Mouse (Mus musculus) stomach, embryonic 16.5 days (tissue): ENCODE data around the gene Tmem230. TPM values are rescaled to one million over a fixed set of nuclear protein-coding genes. Genes with fewer than 3 reads are reported as not detected.
A peak's percentile ranks its signal among the peaks of the same experiment; 100 is the strongest.
"Not testable (repeated sequence)": the region's sequence is repeated elsewhere in the genome, so short reads cannot be mapped to it uniquely, and the experiment has no call there.

Experiments used
- ATAC-seq: fragments of 200-750 bp; cut with Nextera tagmentation; 2 replicates; pipeline ENCODE4 v1.8.0; 2017; ENCODE audit warnings: moderate number of reproducible peaks, moderate TSS enrichment; ENCODE audit not compliant: insufficient read depth, low FRiP score
- H3K27ac ChIP-seq: fragments of 300-500 bp; sonication (generic); 2 replicates; pipeline ENCODE4 v1.5.1; 2014; ENCODE audit warnings: low read length
- H3K27me3 ChIP-seq: fragments of 300-500 bp; sonication (generic); 2 replicates; pipeline ENCODE4 v1.6.1; 2014; ENCODE audit warnings: low read length, control low read depth, mixed read lengths; ENCODE audit not compliant: control insufficient read depth, insufficient read depth
- H3K36me3 ChIP-seq: fragments of 300-500 bp; sonication (generic); 2 replicates; pipeline ENCODE4 v1.6.1; 2014; ENCODE audit warnings: low read length; ENCODE audit not compliant: control insufficient read depth, insufficient read depth
- H3K4me1 ChIP-seq: fragments of 300-500 bp; sonication (generic); 2 replicates; pipeline ENCODE4 v1.6.1; 2014; ENCODE audit warnings: low read length, control low read depth, mixed read lengths; ENCODE audit not compliant: control insufficient read depth, insufficient read depth
- H3K4me2 ChIP-seq: fragments of 300-500 bp; sonication (generic); 2 replicates; pipeline ENCODE4 v1.6.1; 2014; ENCODE audit warnings: low read depth, low read length, mixed read lengths
- H3K4me3 ChIP-seq: fragments of 300-500 bp; sonication (generic); replicated peaks from 2 replicates; pipeline ENCODE4 v1.5.1; 2014; ENCODE audit warnings: mild to moderate bottlenecking, low read length
- H3K9ac ChIP-seq: fragments of 300-500 bp; sonication (generic); 2 replicates; pipeline ENCODE4 v1.6.1; 2014; ENCODE audit warnings: low read length
- H3K9me3 ChIP-seq: fragments of 300-500 bp; sonication (generic); replicated peaks from 2 replicates; pipeline ENCODE4 v1.6.1; 2016; ENCODE audit warnings: low read length, control low read depth; ENCODE audit not compliant: control insufficient read depth
- WGBS: fragments of 180-500 bp; shearing (Covaris S2); extraction: QIAGEN DNeasy Blood & Tissue Kit; methylation state at CpG from one replicate; pipeline ENCODE4 v1.1.7; 2014; 5-methylcytosine and 5-hydroxymethylcytosine counted together
- polyA plus RNA-seq: library from polyadenylated mRNA; unstranded; fragments of >200 nt; fragmentation: Nextera tagmentation; extraction: Ambion mirVana; gene quantifications from 2 replicates; pipeline ENCODE4 v1.2.1, GENCODE M21; 2015

Tmem230 gene
- polyA plus RNA-seq = 38.2 and 40.6 TPM in 2 replicates

GRCm38 (mm10) chr2:132247539-132248313 lies at the start of gene Tmem230:
Gene Tmem230 (minus strand): TSS chr2:132247807.
- ATAC-seq = peak; percentile 96

GRCm38 (mm10) chr2:132293694-132294450 lies 46.3 kb upstream of the Tmem230 start:
- Histone ChIP-seq H3K27ac (no peak overlapping the region), H3K36me3 (0 out of 2 replicates have a peak, but pooled peaks cover 13% of the 10 kb centered on the region), H3K4me3 (no peak overlapping the region), H3K27me3 (no peaks in the 10 kb centered on the region), H3K4me1 (peaks cover 10% of the 10 kb centered on the region; the same call in 1 of the 2 replicates), H3K4me2 (no peak overlapping the region), H3K9ac (no peak overlapping the region), H3K9me3 (no peaks in the 10 kb centered on the region)
- no peak for ATAC-seq
- 85% methylated on average over 10 of the region's 10 CpGs for WGBS

More at GRCm38 (mm10) chr2:132247539-132248313, at the start of gene Tmem230:
- Histone ChIP-seq H3K4me1 (peaks cover 23% of the 10 kb centered on the region), H3K27ac (peak within 1 kb of the TSS; percentile 85), H3K4me2 (peak within 1 kb of the TSS; percentile 82), H3K36me3 (0 out of 2 replicates have a peak, but pooled peaks cover 7% of the 10 kb centered on the region), H3K27me3 (no peaks in the 10 kb centered on the region), H3K9ac (peak within 1 kb of the TSS; percentile 86), H3K4me3 (peak within 1 kb of the TSS; percentile 67), H3K9me3 (no peaks in the 10 kb centered on the region)
- 5% methylated on average over 50 of the region's 50 CpGs for WGBS

- Histone ChIP-seq H3K27me3 (no peaks in the 10 kb centered on the region), H3K4me1 (peaks cover 10% of the 10 kb centered on the region; the same call in 1 of the 2 replicates), H3K4me3 (no peak overlapping the region), H3K9me3 (no peaks in the 10 kb centered on the region), H3K4me2 (no peak overlapping the region), H3K36me3 (0 out of 2 replicates have a peak, but pooled peaks cover 8% of the 10 kb centered on the region), H3K9ac (no peak overlapping the region), H3K27ac (no peak overlapping the region)
- 40% methylated on average over 4 of the region's 4 CpGs for WGBS
- ATAC-seq = no peak
These were observed 44.5 kb upstream of the Tmem230 start for GRCm38 (mm10) chr2:132292083-132292482.

- H3K36me3 ChIP-seq = 0 out of 2 replicates have a peak, but pooled peaks cover 8% of the 10 kb centered on the region
- H3K9ac ChIP-seq = no peak overlapping the region
- no peak overlapping the region for H3K4me3 ChIP-seq
- H3K9me3 ChIP-seq = no peaks in the 10 kb centered on the region
- 75% methylated on average over 3 of the region's 3 CpGs for WGBS
- no peak for ATAC-seq
- no peak overlapping the region; the same call in 1 of the 2 replicates for H3K27ac ChIP-seq
- H3K27me3 ChIP-seq = no peaks in the 10 kb centered on the region
- peaks cover 10% of the 10 kb centered on the region; the same call in 1 of the 2 replicates for H3K4me1 ChIP-seq
- no peak overlapping the region for H3K4me2 ChIP-seq
These were observed 43.7 kb upstream of the Tmem230 start for GRCm38 (mm10) chr2:132291265-132291664.

- ATAC-seq = no peak
These were observed 43.2 kb upstream of the Tmem230 start for GRCm38 (mm10) chr2:132290808-132291207.

GRCm38 (mm10) chr2:132289213-132289612 lies 41.6 kb upstream of the Tmem230 start:
- H3K4me2 ChIP-seq, H3K9ac ChIP-seq, H3K27me3 ChIP-seq, H3K4me3 ChIP-seq, H3K9me3 ChIP-seq, H3K27ac ChIP-seq, H3K36me3 ChIP-seq, ATAC-seq: not testable (repeated sequence)
- 61% methylated on average over 5 of the region's 7 CpGs for WGBS
- H3K4me1 ChIP-seq = peaks cover 19% of the 10 kb centered on the region

More at GRCm38 (mm10) chr2:132290808-132291207, 43.2 kb upstream of the Tmem230 start:
- Histone ChIP-seq H3K36me3 (0 out of 2 replicates have a peak, but pooled peaks cover 8% of the 10 kb centered on the region), H3K4me2 (no peak overlapping the region), H3K4me1 (peaks cover 10% of the 10 kb centered on the region; the same call in 1 of the 2 replicates), H3K4me3 (no peak overlapping the region), H3K27me3 (no peaks in the 10 kb centered on the region), H3K9ac (no peak overlapping the region), H3K9me3 (no peaks in the 10 kb centered on the region), H3K27ac (no peak overlapping the region; the same call in 1 of the 2 replicates)
- WGBS = 74% methylated on average over 6 of the region's 6 CpGs

GRCm38 (mm10) chr2:132286376-132287076 lies 38.9 kb upstream of the Tmem230 start:
- peaks cover 35% of the 10 kb centered on the region for H3K4me1 ChIP-seq
- no peaks in the 10 kb centered on the region for H3K36me3 ChIP-seq
- H3K4me3 ChIP-seq = no peak overlapping the region
- H3K4me2 ChIP-seq = no peak overlapping the region
- WGBS = 80% methylated on average over 9 of the region's 9 CpGs
- H3K9me3 ChIP-seq = no peaks in the 10 kb centered on the region
- ATAC-seq = no peak
- no peaks in the 10 kb centered on the region for H3K27me3 ChIP-seq
- no peak overlapping the region for H3K27ac ChIP-seq
- H3K9ac ChIP-seq = no peak overlapping the region

GRCm38 (mm10) chr2:132285722-132286121 lies 38.1 kb upstream of the Tmem230 start:
- H3K4me2 ChIP-seq = not testable (repeated sequence)
- WGBS = 89% methylated on average over 5 of the region's 5 CpGs
- 0 out of 2 replicates have a peak overlapping the region, but pooled peaks have one; percentile 58 for H3K27ac ChIP-seq

More at GRCm38 (mm10) chr2:132285722-132286121, 38.1 kb upstream of the Tmem230 start:
- not testable (repeated sequence) for H3K4me3 ChIP-seq, ATAC-seq, H3K9me3 ChIP-seq, H3K36me3 ChIP-seq, H3K9ac ChIP-seq, H3K27me3 ChIP-seq
- peaks cover 36% of the 10 kb centered on the region for H3K4me1 ChIP-seq
